Mouse (Mus musculus) urinary bladder, adult 18-20 months (tissue): ENCODE results near the gene Tenm2.
A peak's percentile ranks its signal among the peaks of the same experiment; 100 is the strongest.

Experiments used
- DNase-seq, 2 experiments: peaks; one replicate each; pipeline ENCODE4 v3.0.0; 2022; ENCODE audit warnings: low spot score in 2 of 2, mixed read lengths in 2 of 2

The Tenm2 gene

DNA sequence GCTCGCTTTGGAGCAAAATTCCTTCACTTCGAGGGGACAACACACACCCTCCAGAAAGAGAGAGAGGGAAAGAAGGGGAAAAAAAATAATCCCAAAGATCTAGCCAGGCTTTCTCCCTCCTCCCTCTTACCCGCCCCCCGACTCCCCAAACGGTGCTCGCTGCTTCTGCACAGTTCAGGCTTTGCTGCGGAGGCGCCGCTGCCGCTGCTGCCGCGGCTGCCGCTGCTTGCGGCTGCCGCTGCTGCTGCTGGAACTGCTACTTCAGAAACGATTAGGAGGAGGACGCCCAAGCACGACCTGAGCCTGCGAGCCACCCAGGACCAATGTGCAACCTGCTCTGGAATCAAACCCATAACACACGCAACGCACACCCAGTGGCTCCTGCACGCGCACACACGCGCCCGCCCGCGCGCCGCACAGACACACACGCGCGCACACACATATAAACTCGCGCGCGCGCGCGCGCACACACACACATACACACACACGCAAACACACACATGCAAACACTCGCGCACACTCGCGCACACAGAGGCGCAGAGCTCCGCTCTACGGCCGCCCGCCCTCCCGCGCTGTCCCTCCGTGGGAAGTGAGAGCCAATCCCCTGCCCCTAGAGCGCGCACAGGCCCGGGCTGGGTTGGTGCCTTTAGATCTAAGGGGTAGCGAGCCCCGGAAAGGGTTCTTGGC is at the start of gene Tenm2:
Gene Tenm2, minus strand, starts transcription at position 51 of the 687 bp plus-strand sequence.
- peak in 1 of 2 experiments; percentile 2 for DNase-seq

DNA sequence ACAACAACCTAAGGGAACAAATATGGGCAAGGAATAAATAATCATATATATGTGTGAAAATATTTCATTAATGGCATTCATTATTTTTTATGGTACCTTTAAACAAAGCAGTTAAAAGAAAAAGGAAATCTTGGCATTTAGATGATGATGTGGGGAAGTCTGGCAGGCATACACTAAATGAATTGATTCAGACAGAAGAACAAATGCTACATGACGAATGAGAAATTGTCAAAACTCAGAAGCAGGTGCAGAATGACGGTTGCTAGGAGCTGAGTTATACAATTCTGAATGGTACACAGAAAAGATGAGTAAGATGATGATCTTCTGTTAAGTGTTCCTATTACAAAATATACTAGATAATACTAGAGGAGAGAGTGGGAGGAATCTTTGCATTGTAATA is 49.4 kb upstream of the Tenm2 start:
- no peak for DNase-seq

DNA sequence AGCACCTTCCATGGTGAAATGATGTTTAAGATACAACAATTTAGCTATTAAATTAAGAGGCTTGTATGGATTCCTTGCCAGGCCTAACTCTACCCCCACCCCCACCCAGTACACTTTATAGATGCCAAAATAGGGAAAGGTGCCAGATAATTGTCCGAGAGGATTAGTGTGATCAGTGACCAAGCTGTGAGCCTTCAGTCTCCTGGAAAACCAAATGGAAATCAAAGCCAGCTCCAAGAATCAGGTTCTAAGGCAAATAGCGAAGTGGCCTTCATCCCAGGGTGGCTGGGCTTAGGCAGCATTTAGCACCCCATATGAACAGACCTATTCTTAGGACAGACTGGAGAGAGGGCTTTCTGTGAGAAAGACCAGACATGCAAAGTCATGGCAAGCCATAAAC is 13.0 kb upstream of the Tenm2 start:
- no peak for DNase-seq

DNA sequence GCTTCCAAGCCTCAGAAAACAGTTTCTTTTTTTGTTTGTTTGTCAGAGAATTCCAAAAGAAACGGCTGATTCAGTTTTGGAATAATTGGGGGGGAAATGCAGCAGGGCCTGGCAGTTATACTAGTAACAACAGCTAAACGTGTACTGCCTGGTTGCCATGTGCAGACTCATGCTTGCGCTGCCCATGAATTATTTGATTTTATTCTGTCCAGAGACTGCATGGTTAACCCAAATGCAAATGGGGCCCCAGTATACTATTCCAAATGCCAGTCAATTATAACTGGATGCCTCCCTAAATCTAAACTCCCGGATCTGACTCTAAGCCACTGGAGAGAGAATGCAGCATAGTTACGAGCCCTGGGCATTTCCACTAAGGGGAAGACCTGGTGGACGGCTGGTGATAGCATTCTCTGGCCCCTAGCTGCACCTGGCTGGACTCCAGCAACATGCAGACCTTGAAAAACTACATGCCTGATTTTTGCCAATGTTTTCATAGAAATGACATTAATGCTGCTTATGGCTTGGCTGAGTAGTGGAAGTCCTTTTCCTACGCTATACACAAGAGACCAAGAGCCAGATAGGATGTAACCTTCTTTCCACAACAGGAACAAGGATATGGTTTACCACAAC is 1.4 kb upstream of the Tenm2 start:
- no peak for DNase-seq

DNA sequence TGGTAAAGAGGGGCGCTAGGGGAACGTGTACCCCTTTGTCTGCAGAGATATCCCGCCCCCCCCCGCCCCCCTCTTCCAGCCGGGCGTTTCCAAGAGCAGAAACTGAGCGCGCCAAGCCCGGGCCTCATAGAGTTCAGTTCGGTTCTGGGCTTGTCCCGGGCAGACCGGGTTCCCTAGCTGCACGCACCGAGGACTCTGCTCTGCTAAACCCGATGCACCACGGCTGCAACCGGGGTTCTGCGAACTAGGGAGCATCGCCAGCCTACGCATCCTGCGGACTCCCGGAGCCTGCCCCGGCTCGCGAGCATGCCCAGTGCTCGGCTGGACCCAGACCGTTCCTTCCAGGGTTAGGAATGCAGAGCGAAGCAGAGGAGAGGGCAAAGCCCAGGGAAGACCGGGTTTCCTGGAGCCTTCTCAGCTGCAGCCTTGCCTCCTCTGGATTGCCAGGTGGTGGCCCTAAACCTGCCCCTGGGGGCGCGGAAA is 878 bp upstream of the Tenm2 start:
- DNase-seq = no peak

GRCm38 (mm10) chr11:37235021-37235795 is 556 bp downstream of the Tenm2 start:
- no peak for DNase-seq

DNA sequence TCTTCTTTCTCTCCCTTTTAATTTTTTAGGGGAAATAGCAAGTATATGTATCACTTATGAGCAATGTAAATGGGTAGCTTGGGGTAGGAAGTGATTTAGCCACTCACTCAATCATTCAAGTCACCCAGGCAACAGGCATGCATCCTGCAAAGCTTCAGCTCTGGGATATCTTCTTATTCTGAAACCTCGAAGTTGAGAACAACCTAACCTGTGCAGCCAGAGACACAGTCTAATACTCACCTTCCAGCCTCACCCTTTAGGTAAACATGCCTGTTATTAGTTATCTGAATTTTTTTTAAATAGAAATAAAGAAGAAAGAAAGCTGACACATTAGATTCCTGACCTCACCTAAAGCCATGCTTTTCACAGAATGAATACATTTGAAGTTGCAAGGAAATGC is 8.4 kb downstream of the Tenm2 start:
- no peak for DNase-seq

DNA sequence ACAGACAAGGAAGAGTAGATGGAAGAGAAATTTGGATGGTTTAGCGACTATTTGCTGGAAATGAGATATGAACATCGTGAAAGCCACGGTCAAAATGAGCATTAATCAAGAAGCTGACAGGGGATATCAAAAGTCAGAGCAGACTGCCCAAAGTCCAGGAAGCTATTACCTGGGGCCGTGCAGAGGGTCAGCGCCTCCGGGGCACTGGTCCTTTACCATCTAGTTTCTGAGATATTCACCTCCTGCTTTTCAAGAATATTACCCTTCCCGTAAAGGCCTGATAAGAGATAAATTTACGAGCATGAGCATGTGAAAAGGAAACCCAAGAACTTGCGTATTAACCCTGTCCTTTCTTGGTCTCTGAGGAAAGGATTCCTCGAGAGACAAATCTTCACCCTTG is 8.8 kb downstream of the Tenm2 start:
- DNase-seq = no peak

- no peak for DNase-seq
Observed at GRCm38 (mm10) chr11:37222737-37223136, 13.0 kb downstream of the Tenm2 start.

DNA sequence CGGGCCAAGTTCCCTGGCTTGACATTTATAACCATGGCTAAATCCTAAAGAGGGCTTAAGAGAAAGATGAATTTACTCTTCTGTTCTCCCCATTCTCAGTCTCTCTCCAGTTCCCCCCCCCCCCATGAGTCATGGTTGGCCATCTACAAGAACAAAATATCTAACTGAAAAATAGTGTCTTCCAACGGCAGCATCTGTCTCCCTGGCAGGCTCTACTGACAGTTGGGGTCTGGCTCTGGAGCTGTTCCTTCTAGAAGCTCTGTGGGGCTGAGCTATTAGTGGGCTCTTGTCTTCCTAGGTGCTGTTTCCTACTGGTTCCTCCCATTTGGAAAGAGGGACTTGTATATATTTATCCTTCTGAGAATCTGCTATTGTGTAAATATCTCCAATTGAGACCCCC is 13.7 kb downstream of the Tenm2 start:
- DNase-seq = no peak

- no peak for DNase-seq
Observed at GRCm38 (mm10) chr11:37220921-37221320, 14.8 kb downstream of the Tenm2 start.

- DNase-seq = no peak
Observed at GRCm38 (mm10) chr11:37186132-37186531, 49.6 kb downstream of the Tenm2 start.

- DNase-seq = no peak
Observed at GRCm38 (mm10) chr11:37177426-37177825, 58.3 kb downstream of the Tenm2 start.

GRCm38 (mm10) chr11:37153933-37154880 is 81.6 kb downstream of the Tenm2 start:
- DNase-seq = no peak

DNA sequence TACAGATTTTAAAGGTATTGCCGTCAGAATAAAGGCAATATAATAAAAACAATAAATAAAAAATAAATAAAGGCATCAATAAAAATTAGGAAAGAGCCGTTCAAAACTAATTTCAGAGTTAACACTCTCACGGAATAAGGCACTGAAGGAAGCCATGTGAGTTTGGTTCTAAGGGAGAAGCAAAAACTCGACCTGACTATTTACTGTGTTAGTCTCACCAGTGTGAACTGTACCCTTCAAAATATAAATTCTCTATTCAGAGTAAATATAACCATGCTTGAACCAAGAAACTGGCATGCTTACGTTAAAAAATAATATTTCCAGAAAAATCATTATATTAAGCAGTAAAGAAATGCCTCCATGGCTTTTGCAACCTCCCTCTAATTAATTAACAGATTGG is 82.4 kb downstream of the Tenm2 start:
- DNase-seq = no peak

- DNase-seq = no peak
Observed at GRCm38 (mm10) chr11:37150011-37150410, 85.8 kb downstream of the Tenm2 start.

DNA sequence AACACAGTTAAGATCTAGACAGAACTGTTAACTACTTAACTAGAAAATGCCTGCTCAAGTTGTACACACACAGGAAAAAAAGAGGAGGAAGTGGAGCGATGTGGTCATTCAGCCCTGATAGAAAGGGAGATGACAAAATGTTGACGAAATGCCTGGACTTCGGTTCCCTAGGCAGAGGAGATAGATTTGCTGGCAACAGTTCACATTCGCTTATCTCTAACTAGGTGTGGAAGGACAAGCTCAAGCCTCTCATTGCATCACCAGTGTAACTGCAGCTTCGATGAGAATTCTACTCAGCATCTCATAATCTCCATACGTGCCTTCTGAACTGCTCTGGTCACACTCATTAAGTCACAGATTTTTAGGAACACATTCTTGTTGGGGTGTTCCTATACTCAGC is 91.8 kb downstream of the Tenm2 start:
- DNase-seq = no peak

GRCm38 (mm10) chr11:37143478-37143877 is 92.3 kb downstream of the Tenm2 start:
- DNase-seq = no peak

DNA sequence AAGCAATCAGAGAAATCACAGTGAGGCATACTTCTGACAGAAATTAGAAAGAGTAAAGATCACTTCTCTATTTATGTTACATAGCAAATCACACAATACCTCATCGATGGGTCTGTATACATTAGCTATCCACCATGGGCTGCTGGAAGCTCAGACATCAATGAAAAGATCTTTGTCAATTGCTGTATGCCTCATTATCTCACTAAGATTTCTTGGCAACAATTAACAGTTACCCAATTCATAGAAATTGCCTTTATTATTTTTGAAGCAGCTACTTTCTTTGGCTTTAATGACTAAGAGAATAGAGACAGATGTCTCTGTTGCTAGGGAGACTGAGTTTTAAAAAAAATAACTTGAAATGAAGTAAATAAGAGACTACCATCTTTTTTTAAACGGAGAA is 106.9 kb downstream of the Tenm2 start:
- DNase-seq = no peak

DNA sequence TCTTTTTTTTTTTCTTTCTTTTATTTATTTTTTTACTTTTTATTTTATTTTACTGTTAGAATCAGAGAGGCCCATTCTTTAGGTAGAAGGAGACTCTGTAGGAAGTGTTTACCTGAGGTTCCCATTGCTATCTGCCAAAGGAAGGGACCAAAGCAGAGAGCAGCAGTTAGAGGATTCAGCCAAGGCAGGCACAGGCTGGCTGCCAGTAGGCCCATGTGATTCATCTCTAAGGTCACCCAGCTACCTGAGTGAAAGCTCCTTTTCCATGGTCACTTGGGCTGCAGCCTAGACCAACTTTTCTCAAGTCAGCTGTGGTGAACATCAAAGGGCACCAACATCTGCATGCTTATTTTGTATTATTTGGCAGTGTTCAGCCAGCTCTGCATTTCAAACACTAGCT is 117.7 kb downstream of the Tenm2 start:
- DNase-seq = no peak

- DNase-seq = no peak
Observed at GRCm38 (mm10) chr11:37115188-37115587, 120.6 kb downstream of the Tenm2 start.

- no peak for DNase-seq
Observed at GRCm38 (mm10) chr11:37107069-37107468, 128.7 kb downstream of the Tenm2 start.
